Mouse (Mus musculus): ENCODE measurements at regions not wholly inside any gene's neighbourhood (a gene's known extent, or its start where the extent isn't known, plus 50 kb on each side); places are given as distances from the start of the nearest gene placed in this dataset.

GRCm38 (mm10) chr5:47522161-47522942 lies 460.6 kb upstream of the Slit2 start:
- Histone ChIP-seq H3K4me2 (ENCODE audit: low read depth) (no peak overlapping the region), H3K79me2 (ENCODE audit: control insufficient read depth, insufficient read depth) (no peaks in the 10 kb centered on the region), H3K36me3 (ENCODE audit: control insufficient read depth, insufficient read depth) (no peaks in the 10 kb centered on the region), H3K27me3 (ENCODE audit: control insufficient read depth, insufficient read depth, insufficient read length) (no peaks in the 10 kb centered on the region), H3K4me3 (no peak overlapping the region), H3ac (ENCODE audit: control insufficient read depth, insufficient read length) (no peak overlapping the region)
- no peak for TF ChIP-seq MYOD1 (IDR thresholded peaks at IDR 0.05; ENCODE audit: control insufficient read depth in 1 of 3, insufficient read length in 2 of 3, low read depth in 2 of 3)
- TF ChIP-seq MAX (IDR thresholded peaks at IDR 0.05; ENCODE audit: low read depth), result no peak
- no peak for TF ChIP-seq SRF (IDR thresholded peaks at IDR 0.05; ENCODE audit: control insufficient read depth, insufficient read length, low read depth)
- no peak for TF ChIP-seq POLR2A (IDR thresholded peaks at IDR 0.05; ENCODE audit: insufficient read length, low read depth)
- TF ChIP-seq TCF3 (IDR thresholded peaks at IDR 0.05; ENCODE audit: insufficient read length, low read depth), result no peak
- TF ChIP-seq MYOG (IDR thresholded peaks at IDR 0.05; ENCODE audit: control insufficient read depth in 1 of 3, insufficient read depth in 1 of 3, insufficient read length in 2 of 3, low read depth in 2 of 3), result no peak
- TF ChIP-seq REST (IDR thresholded peaks at IDR 0.05; ENCODE audit: insufficient read depth, insufficient read length), result no peak
- no peak for TF ChIP-seq POLR2AphosphoS2 (IDR thresholded peaks at IDR 0.05; ENCODE audit: insufficient read length, low read depth)
- no peak for TF ChIP-seq E2F4 (IDR thresholded peaks at IDR 0.05; ENCODE audit: insufficient read depth)
- TF ChIP-seq TCF12 (IDR thresholded peaks at IDR 0.05; ENCODE audit: insufficient read depth, poor library complexity, severe bottlenecking), result no peak

DNA sequence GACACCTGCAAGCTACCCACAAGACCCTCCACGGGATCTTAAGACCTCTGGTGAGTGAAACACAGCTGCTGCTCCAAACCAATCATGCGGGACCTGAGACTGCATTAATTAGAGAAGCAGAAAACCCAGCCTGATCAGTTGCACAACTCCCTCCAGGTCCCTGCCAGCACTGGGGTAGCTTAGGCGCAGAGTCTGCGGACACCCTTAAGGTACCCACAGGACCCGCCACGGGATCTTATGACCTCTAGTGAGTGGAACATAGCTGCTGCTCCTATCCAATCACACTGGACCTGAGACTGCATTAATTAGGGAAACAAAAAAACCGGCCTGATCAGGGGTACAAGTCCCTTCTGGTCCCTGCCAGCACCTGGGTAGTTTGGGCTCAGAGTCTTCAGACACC lies 454.3 kb upstream of the Slit2 start:
- H3K4me3 ChIP-seq, result no peak overlapping the region
- H3ac ChIP-seq (ENCODE audit: control insufficient read depth, insufficient read length), result no peak overlapping the region
- no peaks in the 10 kb centered on the region for H3K27me3 ChIP-seq (ENCODE audit: control insufficient read depth, insufficient read depth, insufficient read length)
- TF ChIP-seq POLR2AphosphoS2 (IDR thresholded peaks at IDR 0.05; ENCODE audit: insufficient read length, low read depth), result no peak
- no peak for TF ChIP-seq TCF12 (IDR thresholded peaks at IDR 0.05; ENCODE audit: insufficient read depth, poor library complexity, severe bottlenecking)
- no peak for TF ChIP-seq MAX (IDR thresholded peaks at IDR 0.05; ENCODE audit: low read depth)
- TF ChIP-seq USF1 (IDR thresholded peaks at IDR 0.05; ENCODE audit: low read depth), result no peak
- TF ChIP-seq TCF3 (IDR thresholded peaks at IDR 0.05; ENCODE audit: insufficient read length, low read depth), result no peak
- TF ChIP-seq CEBPB (IDR thresholded peaks at IDR 0.05; ENCODE audit: insufficient read depth, poor library complexity, severe bottlenecking), result no peak
- no peak for TF ChIP-seq E2F4 (IDR thresholded peaks at IDR 0.05; ENCODE audit: insufficient read depth)
- TF ChIP-seq POLR2A (IDR thresholded peaks at IDR 0.05; ENCODE audit: insufficient read length, low read depth), result no peak
- no peak for TF ChIP-seq MYOG (IDR thresholded peaks at IDR 0.05; ENCODE audit: control insufficient read depth in 1 of 3, insufficient read depth in 1 of 3, insufficient read length in 2 of 3, low read depth in 2 of 3)
- TF ChIP-seq REST (IDR thresholded peaks at IDR 0.05; ENCODE audit: insufficient read depth, insufficient read length), result no peak
- no peak for TF ChIP-seq MYOD1 (IDR thresholded peaks at IDR 0.05; ENCODE audit: control insufficient read depth in 1 of 3, insufficient read length in 2 of 3, low read depth in 2 of 3)
- TF ChIP-seq SRF (IDR thresholded peaks at IDR 0.05; ENCODE audit: control insufficient read depth, insufficient read length, low read depth), result no peak
- H3K4me2 ChIP-seq (ENCODE audit: low read depth), result no peak overlapping the region
- no peaks in the 10 kb centered on the region for H3K79me2 ChIP-seq (ENCODE audit: control insufficient read depth, insufficient read depth)
- no peaks in the 10 kb centered on the region for H3K36me3 ChIP-seq (ENCODE audit: control insufficient read depth, insufficient read depth)

- no peaks in the 10 kb centered on the region for H3K79me2 ChIP-seq (ENCODE audit: control insufficient read depth, insufficient read depth)
- H3K36me3 ChIP-seq (ENCODE audit: control insufficient read depth, insufficient read depth), result no peaks in the 10 kb centered on the region
- no peaks in the 10 kb centered on the region for H3K27me3 ChIP-seq (ENCODE audit: control insufficient read depth, insufficient read depth, insufficient read length)
- H3K4me2 ChIP-seq (ENCODE audit: low read depth), result peak overlapping the region; percentile 14
- TF ChIP-seq CEBPB (IDR thresholded peaks at IDR 0.05; ENCODE audit: insufficient read depth, poor library complexity, severe bottlenecking) (no peak), POLR2AphosphoS2 (IDR thresholded peaks at IDR 0.05; ENCODE audit: insufficient read length, low read depth) (no peak), MAX (IDR thresholded peaks at IDR 0.05; ENCODE audit: low read depth) (no peak), TCF3 (IDR thresholded peaks at IDR 0.05; ENCODE audit: insufficient read length, low read depth) (no peak), REST (IDR thresholded peaks at IDR 0.05; ENCODE audit: insufficient read depth, insufficient read length) (no peak), MYOG (IDR thresholded peaks at IDR 0.05; ENCODE audit: control insufficient read depth in 1 of 3, insufficient read depth in 1 of 3, insufficient read length in 2 of 3, low read depth in 2 of 3) (no peak)
- H3ac ChIP-seq (ENCODE audit: control insufficient read depth, insufficient read length), result no peak overlapping the region
- H3K4me3 ChIP-seq, result no peak overlapping the region
These were observed 445.4 kb upstream of the Slit2 start for GRCm38 (mm10) chr5:47537532-47537931.

DNA sequence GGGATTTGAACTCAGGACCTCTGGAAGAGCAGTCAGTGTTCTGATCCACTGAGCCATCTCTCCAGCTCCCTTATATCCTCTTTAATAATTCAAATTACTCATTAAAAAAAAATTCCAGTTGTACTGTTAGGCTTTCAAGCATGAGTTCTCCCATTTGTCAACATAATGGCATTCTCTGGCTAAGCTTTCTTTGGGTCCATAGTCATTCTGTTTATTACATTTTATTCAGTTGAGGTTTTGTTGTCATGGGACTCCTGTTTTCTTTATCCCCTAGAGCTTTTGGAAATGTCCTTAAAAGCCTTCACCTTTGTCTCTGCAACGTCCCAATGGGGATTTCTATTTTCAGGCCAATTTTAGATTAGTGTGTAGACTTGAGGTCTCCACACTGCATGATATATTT lies 440.7 kb upstream of the Slit2 start:
- Histone ChIP-seq H3K36me3 (ENCODE audit: control insufficient read depth, insufficient read depth) (no peaks in the 10 kb centered on the region), H3K4me2 (ENCODE audit: low read depth) (no peak overlapping the region), H3K4me3 (no peak overlapping the region), H3ac (ENCODE audit: control insufficient read depth, insufficient read length) (no peak overlapping the region), H3K79me2 (ENCODE audit: control insufficient read depth, insufficient read depth) (no peaks in the 10 kb centered on the region), H3K27me3 (ENCODE audit: control insufficient read depth, insufficient read depth, insufficient read length) (no peaks in the 10 kb centered on the region)
- no peak for TF ChIP-seq USF1 (IDR thresholded peaks at IDR 0.05; ENCODE audit: low read depth)
- no peak for TF ChIP-seq CEBPB (IDR thresholded peaks at IDR 0.05; ENCODE audit: insufficient read depth, poor library complexity, severe bottlenecking)
- TF ChIP-seq MAX (IDR thresholded peaks at IDR 0.05; ENCODE audit: low read depth), result no peak
- no peak for TF ChIP-seq TCF3 (IDR thresholded peaks at IDR 0.05; ENCODE audit: insufficient read length, low read depth)

DNA sequence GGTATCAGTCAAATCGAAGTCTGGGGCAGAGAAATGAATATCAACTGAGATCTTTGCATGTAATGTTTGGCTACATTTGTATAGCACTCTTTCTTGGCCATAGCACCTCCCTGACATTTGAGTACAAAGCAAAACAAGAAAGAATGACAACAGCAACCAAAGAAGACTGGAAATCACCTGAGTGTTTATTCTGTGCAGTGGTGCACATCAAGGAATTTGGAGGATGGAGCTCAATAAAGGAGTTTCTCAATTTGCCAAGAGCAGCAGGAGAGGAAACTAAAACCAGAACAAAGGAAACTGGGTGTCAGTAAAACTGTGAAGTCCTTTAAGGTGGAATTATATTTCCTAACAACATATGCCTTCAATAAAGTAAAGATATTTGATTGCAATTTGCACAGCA lies 426.2 kb upstream of the Slit2 start:
- Histone ChIP-seq H3K27me3 (ENCODE audit: control insufficient read depth, insufficient read depth, insufficient read length) (no peaks in the 10 kb centered on the region), H3K4me3 (no peak overlapping the region), H3K79me2 (ENCODE audit: control insufficient read depth, insufficient read depth) (no peaks in the 10 kb centered on the region), H3ac (ENCODE audit: control insufficient read depth, insufficient read length) (no peak overlapping the region), H3K4me2 (ENCODE audit: low read depth) (no peak overlapping the region), H3K36me3 (ENCODE audit: control insufficient read depth, insufficient read depth) (no peaks in the 10 kb centered on the region)
- TF ChIP-seq E2F4 (IDR thresholded peaks at IDR 0.05; ENCODE audit: insufficient read depth) (no peak), TCF3 (IDR thresholded peaks at IDR 0.05; ENCODE audit: insufficient read length, low read depth) (no peak), MYOD1 (IDR thresholded peaks at IDR 0.05; ENCODE audit: control insufficient read depth in 1 of 3, insufficient read length in 2 of 3, low read depth in 2 of 3) (no peak), CEBPB (IDR thresholded peaks at IDR 0.05; ENCODE audit: insufficient read depth, poor library complexity, severe bottlenecking) (no peak), POLR2A (IDR thresholded peaks at IDR 0.05; ENCODE audit: insufficient read length, low read depth) (no peak), REST (IDR thresholded peaks at IDR 0.05; ENCODE audit: insufficient read depth, insufficient read length) (no peak), USF1 (IDR thresholded peaks at IDR 0.05; ENCODE audit: low read depth) (no peak), MAX (IDR thresholded peaks at IDR 0.05; ENCODE audit: low read depth) (no peak), MYOG (IDR thresholded peaks at IDR 0.05; ENCODE audit: control insufficient read depth in 1 of 3, insufficient read depth in 1 of 3, insufficient read length in 2 of 3, low read depth in 2 of 3) (no peak), POLR2AphosphoS2 (IDR thresholded peaks at IDR 0.05; ENCODE audit: insufficient read length, low read depth) (no peak), TCF12 (IDR thresholded peaks at IDR 0.05; ENCODE audit: insufficient read depth, poor library complexity, severe bottlenecking) (no peak), SRF (IDR thresholded peaks at IDR 0.05; ENCODE audit: control insufficient read depth, insufficient read length, low read depth) (no peak)
